Mouse (Mus musculus): ENCODE results near the gene Ephb6. TPM values are rescaled to one million over a fixed set of nuclear protein-coding genes. Genes with fewer than 3 reads are reported as not detected.

Ephb6 gene
- polyA plus RNA-seq, 1 experiment from 2014 or later = 4.4 TPM

DNA sequence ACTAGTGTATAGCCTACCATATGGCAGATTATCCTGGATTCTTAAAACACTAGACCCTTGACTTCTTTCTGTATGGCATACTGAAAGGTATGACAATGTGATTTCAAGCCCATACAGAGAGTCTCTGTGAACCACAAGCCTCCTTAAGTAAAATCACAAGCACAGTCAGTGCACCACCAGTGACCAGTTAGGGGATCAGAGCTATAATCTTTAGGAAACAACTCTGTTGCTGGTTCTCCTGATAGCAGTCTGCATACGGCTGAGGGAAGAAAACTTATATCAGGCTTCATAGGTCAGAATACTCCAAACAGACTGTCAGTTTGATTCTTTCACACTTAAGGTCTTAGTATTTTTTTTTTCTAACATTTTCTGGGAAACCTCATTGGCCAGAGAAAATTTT lies 53.2 kb downstream of the Ephb6 start:
- Histone ChIP-seq H3K27ac (replicated peaks in 1 of 2; ENCODE audit: control insufficient read depth in 1 of 2, insufficient read depth in 1 of 2, low read depth in 2 of 2, low read length in 2 of 2) (no peak overlapping the region), H3K4me3 (ENCODE audit: control insufficient read depth in 1 of 2, insufficient read depth in 1 of 2, low read depth in 1 of 2, low read length in 2 of 2) (no peak overlapping the region), H3K27me3 (ENCODE audit: control insufficient read depth, insufficient read depth, low read length) (no peaks in the 10 kb centered on the region), H3K9ac (ENCODE audit: low read length) (no peak overlapping the region), H3K4me1 (ENCODE audit: control insufficient read depth in 2 of 2, insufficient read depth in 2 of 2, low read length in 2 of 2) (no peaks in the 10 kb centered on the region), H3K4me2 (ENCODE audit: low read length) (no peak overlapping the region), H3K36me3 (ENCODE audit: control insufficient read depth, insufficient read depth, low read length) (no peaks in the 10 kb centered on the region), H3K9me3 (ENCODE audit: control insufficient read depth, low read length) (no peaks in the 10 kb centered on the region)
- ATAC-seq (ENCODE audit: insufficient number of reproducible peaks, insufficient read depth, low FRiP score, low read depth) = no peak
- WGBS = 63% methylated on average over 1 of the region's 1 CpGs

DNA sequence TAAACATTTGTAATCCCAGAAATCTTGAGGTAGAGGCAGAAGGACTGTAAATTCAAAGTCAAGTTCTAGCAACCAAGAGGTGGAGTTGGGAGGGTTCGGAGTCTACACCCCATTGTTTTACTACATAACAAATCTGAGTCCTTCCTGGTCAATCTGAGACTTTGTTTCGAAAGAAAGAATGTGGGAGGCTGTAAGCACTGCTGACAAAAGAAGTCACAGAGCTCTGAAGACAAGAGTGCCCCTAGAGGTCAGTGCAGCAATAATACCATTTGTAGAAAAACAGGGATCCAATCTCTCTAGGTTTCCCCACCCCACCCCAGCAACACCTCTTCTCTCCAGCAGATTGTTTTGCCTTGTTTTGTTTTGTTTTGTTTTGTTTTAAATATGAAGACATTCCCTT lies 57.0 kb downstream of the Ephb6 start:
- no peak overlapping the region for H3K9ac ChIP-seq (ENCODE audit: low read length)
- 34% methylated on average over 2 of the region's 2 CpGs for WGBS
- H3K4me1 ChIP-seq (ENCODE audit: control insufficient read depth in 2 of 2, insufficient read depth in 2 of 2, low read length in 2 of 2) = no peaks in the 10 kb centered on the region
- H3K9me3 ChIP-seq (ENCODE audit: control insufficient read depth, low read length) = no peaks in the 10 kb centered on the region
- no peak overlapping the region for H3K4me3 ChIP-seq (ENCODE audit: control insufficient read depth in 1 of 2, insufficient read depth in 1 of 2, low read depth in 1 of 2, low read length in 2 of 2)
- no peak for ATAC-seq (ENCODE audit: insufficient number of reproducible peaks, insufficient read depth, low FRiP score, low read depth)
- H3K4me2 ChIP-seq (ENCODE audit: low read length) = no peak overlapping the region
- H3K27ac ChIP-seq (replicated peaks in 1 of 2; ENCODE audit: control insufficient read depth in 1 of 2, insufficient read depth in 1 of 2, low read depth in 2 of 2, low read length in 2 of 2) = no peak overlapping the region
- no peaks in the 10 kb centered on the region for H3K36me3 ChIP-seq (ENCODE audit: control insufficient read depth, insufficient read depth, low read length)
- H3K27me3 ChIP-seq (ENCODE audit: control insufficient read depth, insufficient read depth, low read length) = no peaks in the 10 kb centered on the region

Other genes starting within 250 kb of the Ephb6 start
- gene Prss3, start 227.8 kb upstream of the Ephb6 start, polyA plus RNA-seq (2014; fragmentation: Nextera tagmentation; extraction: Ambion mirVana) = not detected in 2 replicates
- gene Gm5771, start 213.1 kb upstream of the Ephb6 start, polyA plus RNA-seq (2014; fragmentation: Nextera tagmentation; extraction: Ambion mirVana) = not detected in 2 replicates
- gene Gm10334, start 159.3 kb upstream of the Ephb6 start, polyA plus RNA-seq (2014; fragmentation: Nextera tagmentation; extraction: Ambion mirVana) = not detected in 2 replicates
- gene Prss1, start 146.6 kb upstream of the Ephb6 start, polyA plus RNA-seq (2014; fragmentation: Nextera tagmentation; extraction: Ambion mirVana) = not detected in 2 replicates
- not detected in 2 replicates for gene Prss2, start 83.7 kb upstream of the Ephb6 start, polyA plus RNA-seq (2014; fragmentation: Nextera tagmentation; extraction: Ambion mirVana)
- gene Trpv6, start 30.9 kb downstream of the Ephb6 start, polyA plus RNA-seq (2014; fragmentation: Nextera tagmentation; extraction: Ambion mirVana) = not detected in 2 replicates
- not detected in 2 replicates for gene Trpv5, start 75.3 kb downstream of the Ephb6 start, polyA plus RNA-seq (2014; fragmentation: Nextera tagmentation; extraction: Ambion mirVana)
- gene Llcfc1, start 78.9 kb downstream of the Ephb6 start, polyA plus RNA-seq (2014; fragmentation: Nextera tagmentation; extraction: Ambion mirVana) = not detected in 2 replicates
- 1.1 and 2.0 TPM in 2 replicates for gene Kel, start 98.9 kb downstream of the Ephb6 start, polyA plus RNA-seq (2014; fragmentation: Nextera tagmentation; extraction: Ambion mirVana)
- not detected in 2 replicates for gene Olfr459, start 169.7 kb downstream of the Ephb6 start, polyA plus RNA-seq (2014; fragmentation: Nextera tagmentation; extraction: Ambion mirVana)
- gene Pip, start 242.1 kb downstream of the Ephb6 start, polyA plus RNA-seq (2014; fragmentation: Nextera tagmentation; extraction: Ambion mirVana) = not detected in 2 replicates
- gene Sval2, start 247.5 kb downstream of the Ephb6 start, polyA plus RNA-seq (2014; fragmentation: Nextera tagmentation; extraction: Ambion mirVana) = not detected in 2 replicates